In the genomic region with DNA sequence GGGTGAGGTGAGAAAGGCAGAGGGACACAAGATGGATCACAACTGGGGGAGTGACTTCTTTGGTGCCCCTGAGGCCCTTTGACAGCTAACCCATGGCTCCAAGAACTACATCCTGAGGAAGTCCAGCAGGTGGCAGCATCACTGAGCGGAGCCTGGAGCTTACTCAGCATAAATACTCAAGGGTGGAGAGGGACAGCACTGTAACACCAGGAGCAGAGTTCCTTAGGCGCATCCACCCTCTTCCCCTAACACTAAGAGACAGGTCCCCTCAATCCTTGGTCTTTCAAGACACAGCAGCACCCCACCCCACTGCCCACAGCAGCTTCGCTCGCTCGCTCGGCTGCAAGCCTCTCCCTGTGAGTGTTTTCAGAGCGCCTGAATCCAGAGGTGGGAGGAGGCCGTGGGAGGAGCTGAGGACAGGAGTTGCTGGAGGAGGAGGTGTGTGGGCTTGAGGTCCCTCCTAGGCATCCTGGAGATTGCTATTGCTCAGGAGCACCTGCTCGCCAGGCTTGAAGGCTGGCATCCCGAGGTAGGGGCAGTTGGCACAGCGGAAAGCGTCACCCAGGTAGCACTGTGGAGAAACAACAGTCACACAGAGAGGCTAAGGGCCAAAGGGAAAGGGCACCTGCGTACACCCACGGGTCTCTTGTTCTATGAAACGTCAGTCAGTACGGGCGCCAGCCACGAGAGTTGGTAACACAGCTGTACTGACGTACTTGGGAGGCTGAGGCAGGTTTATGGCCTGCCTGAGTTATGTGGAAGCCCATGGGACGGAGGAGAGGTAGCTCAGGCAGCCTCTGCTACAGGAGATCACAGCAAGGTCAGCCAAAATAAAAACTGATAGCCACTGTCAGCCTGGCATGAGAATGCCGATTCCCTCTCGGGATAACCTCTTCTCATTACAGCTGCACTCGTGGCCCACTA, we compare ENCODE assay signal across 8 mouse cellular contexts. TPM values are rescaled to one million over a fixed set of nuclear protein-coding genes. Genes with fewer than 3 reads are reported as not detected.
A peak's percentile ranks its signal among the peaks of the same experiment; 100 is the strongest.
DNase-seq lines count a peak whose midpoint lies in the region; ATAC-seq and TF ChIP-seq lines count a peak whose summit lies in the region.

No protein-coding gene starts in this region.

- H3K4me1 ChIP-seq in forebrain, postnatal 0 days (ENCODE audit: insufficient read depth), result no peaks in the 10 kb centered on the region
- H3K4me1 ChIP-seq in intestine, embryonic 15.5 days (replicated peaks), result no peaks in the 10 kb centered on the region
- H3K4me1 ChIP-seq in liver, embryonic 11.5 days (replicated peaks; ENCODE audit: control insufficient read depth, insufficient read depth, low read length), result peaks cover 4% of the 10 kb centered on the region
- no peaks in the 10 kb centered on the region for H3K4me1 ChIP-seq in stomach, embryonic 16.5 days (ENCODE audit: control insufficient read depth, insufficient read depth, low read length)

- H3K27me3 ChIP-seq in forebrain, postnatal 0 days (ENCODE audit: insufficient read depth, low read length), result no peaks in the 10 kb centered on the region
- H3K27me3 ChIP-seq in intestine, embryonic 15.5 days (replicated peaks), result no peaks in the 10 kb centered on the region
- no peaks in the 10 kb centered on the region for H3K27me3 ChIP-seq in liver, embryonic 11.5 days (replicated peaks; ENCODE audit: control insufficient read depth, insufficient read depth, low read length)
- H3K27me3 ChIP-seq in stomach, embryonic 16.5 days (ENCODE audit: control insufficient read depth, insufficient read depth, low read length), result no peaks in the 10 kb centered on the region

- peak; percentile 84 for ATAC-seq in forebrain, postnatal 0 days
- ATAC-seq in intestine, embryonic 15.5 days, result peak; percentile 66
- peak; percentile 57 for ATAC-seq in liver, embryonic 11.5 days (replicated peaks; ENCODE audit: low FRiP score)
- ATAC-seq in monocyte, adult 5-6 weeks (replicated peaks; ENCODE audit: insufficient number of reproducible peaks, low FRiP score, low TSS enrichment, poor library complexity, severe bottlenecking), result peak; percentile 45; the same call in 1 of the 2 replicates
- ATAC-seq in stomach, embryonic 16.5 days (ENCODE audit: insufficient read depth, low FRiP score), result peak; percentile 33; the same call in 1 of the 2 replicates

- no peak overlapping the region for H3K4me3 ChIP-seq in forebrain, postnatal 0 days (ENCODE audit: low read depth, low read length)
- no peak overlapping the region for H3K4me3 ChIP-seq in intestine, embryonic 15.5 days (replicated peaks)
- H3K4me3 ChIP-seq in liver, embryonic 11.5 days (ENCODE audit: low read depth, low read length), result no peak overlapping the region
- H3K4me3 ChIP-seq in stomach, embryonic 16.5 days (replicated peaks; ENCODE audit: low read length), result no peak overlapping the region

- no peak overlapping the region for H3K27ac ChIP-seq in forebrain, postnatal 0 days (ENCODE audit: low read depth, low read length)
- H3K27ac ChIP-seq in intestine, embryonic 15.5 days, result no peak overlapping the region
- H3K27ac ChIP-seq in liver, embryonic 11.5 days (ENCODE audit: low read depth, low read length), result no peak overlapping the region
- H3K27ac ChIP-seq in stomach, embryonic 16.5 days (ENCODE audit: low read length), result no peak overlapping the region

- no peak overlapping the region for H3K9ac ChIP-seq in forebrain, postnatal 0 days
- no peak overlapping the region for H3K9ac ChIP-seq in intestine, embryonic 15.5 days
- no peak overlapping the region for H3K9ac ChIP-seq in liver, embryonic 11.5 days (ENCODE audit: low read depth, low read length)
- H3K9ac ChIP-seq in stomach, embryonic 16.5 days (ENCODE audit: low read length), result no peak overlapping the region

- WGBS in forebrain, postnatal 0 days, result 79% methylated on average over 23 of the region's 23 CpGs
- WGBS in intestine, embryonic 15.5 days, result 77% methylated on average over 23 of the region's 23 CpGs
- WGBS in liver, embryonic 11.5 days, result 80% methylated on average over 23 of the region's 23 CpGs
- WGBS in stomach, embryonic 16.5 days, result 79% methylated on average over 23 of the region's 23 CpGs

- H3K36me3 ChIP-seq in forebrain, postnatal 0 days (ENCODE audit: insufficient read depth), result peaks cover 40% of the 10 kb centered on the region
- peaks cover 16% of the 10 kb centered on the region for H3K36me3 ChIP-seq in intestine, embryonic 15.5 days
- H3K36me3 ChIP-seq in liver, embryonic 11.5 days (ENCODE audit: control insufficient read depth, insufficient read depth, low read length), result peaks cover 42% of the 10 kb centered on the region
- H3K36me3 ChIP-seq in stomach, embryonic 16.5 days (ENCODE audit: control insufficient read depth, insufficient read depth, low read length), result peaks cover 21% of the 10 kb centered on the region

- H3K4me2 ChIP-seq in forebrain, postnatal 0 days (ENCODE audit: low read depth), result no peak overlapping the region
- H3K4me2 ChIP-seq in intestine, embryonic 15.5 days (replicated peaks), result no peak overlapping the region
- H3K4me2 ChIP-seq in liver, embryonic 11.5 days, result no peak overlapping the region
- no peak overlapping the region for H3K4me2 ChIP-seq in stomach, embryonic 16.5 days (ENCODE audit: low read depth, low read length)

- peak; percentile 56 for DNase-seq in layer of hippocampus, adult 11-12 months (ENCODE audit: low spot score)
- no peak for DNase-seq in layer of hippocampus, adult 9-10 months (ENCODE audit: low spot score)
- peak; percentile 54 for DNase-seq in c-Kit-positive CD71-positive TER-119-negative erythroid progenitor cells, embryonic 14.5 days (ENCODE audit: low read depth)
- peak; percentile 63 for DNase-seq in forebrain, postnatal 0 days
- DNase-seq in liver, embryonic 11.5 days (ENCODE audit: low spot score), result peak; percentile 56

- peak; percentile 80 for TF ChIP-seq CTCF in forebrain, postnatal 0 days (IDR thresholded peaks at IDR 0.05; ENCODE audit: low read depth)

- H3K9me3 ChIP-seq in forebrain, postnatal 0 days (ENCODE audit: low read length), result no peaks in the 10 kb centered on the region
- no peaks in the 10 kb centered on the region for H3K9me3 ChIP-seq in intestine, embryonic 15.5 days
- no peaks in the 10 kb centered on the region for H3K9me3 ChIP-seq in liver, embryonic 11.5 days (ENCODE audit: control insufficient read depth, low read length)
- H3K9me3 ChIP-seq in stomach, embryonic 16.5 days (replicated peaks; ENCODE audit: control insufficient read depth, low read length), result no peaks in the 10 kb centered on the region

RNA-seq across cellular contexts. Expression of a gene that starts 12.6 kb away (rescaled TPM):
- not detected in 2 replicates for total RNA-seq in forebrain, postnatal 0 days (2014; rRNA removed)
- 4.7 and 5.0 TPM in 2 replicates for polyA plus RNA-seq in forebrain, postnatal 0 days (2015; fragmentation: Nextera tagmentation; extraction: Ambion mirVana)
- polyA plus RNA-seq in intestine, embryonic 15.5 days (2015; fragmentation: Nextera tagmentation; extraction: Ambion mirVana), result not detected in 2 replicates
- polyA plus RNA-seq in liver, embryonic 11.5 days (2014; fragmentation: Nextera tagmentation; extraction: Ambion mirVana), result 0.62 and 1.3 TPM in 2 replicates
- total RNA-seq in monocyte, adult 5-6 weeks (2017), result not detected in 3 replicates
- 0.30 TPM in 1 of 2 replicates, not detected in the other for polyA plus RNA-seq in stomach, embryonic 16.5 days (2015; fragmentation: Nextera tagmentation; extraction: Ambion mirVana)

RNA-seq across cellular contexts. Expression of a gene that starts 15.2 kb away (rescaled TPM):
- 87.3 and 89.6 TPM in 2 replicates for total RNA-seq in forebrain, postnatal 0 days (2014; rRNA removed)
- 45.4 and 52.6 TPM in 2 replicates for polyA plus RNA-seq in forebrain, postnatal 0 days (2015; fragmentation: Nextera tagmentation; extraction: Ambion mirVana)
- polyA plus RNA-seq in intestine, embryonic 15.5 days (2015; fragmentation: Nextera tagmentation; extraction: Ambion mirVana), result 97.5 and 110 TPM in 2 replicates
- polyA plus RNA-seq in liver, embryonic 11.5 days (2014; fragmentation: Nextera tagmentation; extraction: Ambion mirVana), result 82.2 and 82.9 TPM in 2 replicates
- total RNA-seq in monocyte, adult 5-6 weeks (2017), result 23.0 to 27.5 TPM (median 25.1 TPM) in 3 replicates
- polyA plus RNA-seq in stomach, embryonic 16.5 days (2015; fragmentation: Nextera tagmentation; extraction: Ambion mirVana), result 84.6 and 94.3 TPM in 2 replicates

RNA-seq across cellular contexts. Expression of a gene that starts 15.3 kb away (rescaled TPM):
- 50.1 and 51.1 TPM in 2 replicates for total RNA-seq in forebrain, postnatal 0 days (2014; rRNA removed)
- polyA plus RNA-seq in forebrain, postnatal 0 days (2015; fragmentation: Nextera tagmentation; extraction: Ambion mirVana), result 108 and 120 TPM in 2 replicates
- polyA plus RNA-seq in intestine, embryonic 15.5 days (2015; fragmentation: Nextera tagmentation; extraction: Ambion mirVana), result 89.8 and 94.6 TPM in 2 replicates
- 94.8 and 99.5 TPM in 2 replicates for polyA plus RNA-seq in liver, embryonic 11.5 days (2014; fragmentation: Nextera tagmentation; extraction: Ambion mirVana)
- total RNA-seq in monocyte, adult 5-6 weeks (2017), result 17.0 to 23.7 TPM (median 17.3 TPM) in 3 replicates
- polyA plus RNA-seq in stomach, embryonic 16.5 days (2015; fragmentation: Nextera tagmentation; extraction: Ambion mirVana), result 78.3 and 84.7 TPM in 2 replicates

RNA-seq across cellular contexts. Expression of a gene that starts 34.4 kb away (rescaled TPM):
- total RNA-seq in forebrain, postnatal 0 days (2014; rRNA removed), result 59.5 and 82.7 TPM in 2 replicates
- polyA plus RNA-seq in forebrain, postnatal 0 days (2015; fragmentation: Nextera tagmentation; extraction: Ambion mirVana), result 101 and 119 TPM in 2 replicates
- polyA plus RNA-seq in intestine, embryonic 15.5 days (2015; fragmentation: Nextera tagmentation; extraction: Ambion mirVana), result 126 and 134 TPM in 2 replicates
- 162 and 172 TPM in 2 replicates for polyA plus RNA-seq in liver, embryonic 11.5 days (2014; fragmentation: Nextera tagmentation; extraction: Ambion mirVana)
- total RNA-seq in monocyte, adult 5-6 weeks (2017), result 36.9 to 49.4 TPM (median 40.6 TPM) in 3 replicates
- polyA plus RNA-seq in stomach, embryonic 16.5 days (2015; fragmentation: Nextera tagmentation; extraction: Ambion mirVana), result 128 and 129 TPM in 2 replicates

RNA-seq across cellular contexts. Expression of a gene that starts 51.1 kb away (rescaled TPM):
- total RNA-seq in forebrain, postnatal 0 days (2014; rRNA removed), result 61.5 and 68.7 TPM in 2 replicates
- 61.8 and 80.0 TPM in 2 replicates for polyA plus RNA-seq in forebrain, postnatal 0 days (2015; fragmentation: Nextera tagmentation; extraction: Ambion mirVana)
- 23.0 and 24.3 TPM in 2 replicates for polyA plus RNA-seq in intestine, embryonic 15.5 days (2015; fragmentation: Nextera tagmentation; extraction: Ambion mirVana)
- polyA plus RNA-seq in liver, embryonic 11.5 days (2014; fragmentation: Nextera tagmentation; extraction: Ambion mirVana), result 0.53 and 0.78 TPM in 2 replicates
- total RNA-seq in monocyte, adult 5-6 weeks (2017), result not detected in 3 replicates
- polyA plus RNA-seq in stomach, embryonic 16.5 days (2015; fragmentation: Nextera tagmentation; extraction: Ambion mirVana), result 11.6 and 16.4 TPM in 2 replicates

Comparison
In these comparisons a context has a peak if more than half of its experiments do, and no peak if none do; other contexts are left out.
1. ATAC-seq: peak in every context shown above with its lines; median percentile 84 in forebrain, postnatal 0 days; 66 in intestine, embryonic 15.5 days; 57 in liver, embryonic 11.5 days; 45 in monocyte, adult 5-6 weeks; 33 in stomach, embryonic 16.5 days.